Mouse (Mus musculus): ENCODE results near the gene Rpusd1. TPM values are rescaled to one million over a fixed set of nuclear protein-coding genes. Genes with fewer than 3 reads are reported as not detected.
"Not testable (repeated sequence)": the region's sequence is repeated elsewhere in the genome, so short reads cannot be mapped to it uniquely, and the experiment has no call there.

Rpusd1 gene
- total RNA-seq, 2 experiments from 2014 or later = 49.5 to 58.9 TPM

DNA sequence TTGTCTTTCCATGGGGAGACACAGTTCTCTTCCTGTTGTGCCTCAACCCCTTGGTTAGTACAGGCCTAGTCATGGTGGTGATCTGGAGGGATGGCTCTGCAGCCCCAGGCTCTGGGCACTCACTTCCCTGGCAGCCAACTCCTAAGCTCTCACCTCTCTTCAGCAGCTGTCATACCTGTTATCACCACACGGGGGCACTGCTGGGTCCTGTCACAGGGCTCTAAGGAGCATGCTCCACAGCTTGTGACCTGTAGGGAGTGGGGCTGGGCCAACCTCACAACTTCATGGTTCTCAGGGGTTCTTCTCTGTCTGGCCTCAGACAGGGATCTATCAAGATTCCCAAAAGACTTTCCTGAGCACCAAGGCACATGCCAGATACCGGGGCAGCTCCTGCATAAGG is 4.6 kb downstream of the Rpusd1 start:
- intact Hi-C loops (cut with DNase I) = no loop called here
- peak; percentile 75 to 85 for DNase-seq (ENCODE audit: low spot score in 2 of 2)

- DNase-seq (ENCODE audit: low spot score in 2 of 2) = no peak
- intact Hi-C loops (cut with DNase I) = no loop called here
Observed at GRCm38 (mm10) chr17:25735246-25735645, 7.8 kb downstream of the Rpusd1 start.

DNA sequence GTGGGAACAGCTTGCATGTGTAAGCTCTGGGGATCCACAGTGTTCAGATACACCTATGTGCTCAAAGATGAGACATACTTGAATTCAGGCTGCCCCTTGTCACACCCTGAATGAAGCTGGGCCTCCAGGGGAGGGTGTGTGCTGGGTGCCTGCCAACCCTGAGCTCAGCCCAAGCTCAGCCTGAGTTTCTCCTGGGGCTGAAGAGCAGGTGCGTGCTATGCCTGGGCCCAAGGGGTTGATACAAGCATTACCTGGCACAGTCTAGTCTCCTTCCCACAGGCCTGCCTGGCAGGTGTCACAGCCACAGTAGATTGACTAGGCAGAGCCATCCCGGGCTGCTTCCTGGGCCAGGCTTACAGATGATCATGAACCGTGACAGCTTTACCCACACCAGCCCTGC is 8.3 kb downstream of the Rpusd1 start, which contains the start of gene Mslnl:
Mslnl (plus strand) TSS at position 298 of the 400 bp plus-strand sequence.
- intact Hi-C loops (cut with DNase I) = no loop called here

GRCm38 (mm10) chr17:25738861-25739260 is 11.4 kb downstream of the Rpusd1 start:
- DNase-seq (ENCODE audit: low spot score in 2 of 2) = no peak
- intact Hi-C loops (cut with DNase I) = no loop called here

More for the DNA sequence above, 8.3 kb downstream of the Rpusd1 start, which contains the start of gene Mslnl:
- DNase-seq (ENCODE audit: low spot score in 2 of 2) = no peak

- intact Hi-C loops (cut with DNase I); DNase-seq (ENCODE audit: low spot score in 2 of 2): not testable (repeated sequence)
Observed at GRCm38 (mm10) chr17:25741471-25741870, 14.0 kb downstream of the Rpusd1 start.

DNA sequence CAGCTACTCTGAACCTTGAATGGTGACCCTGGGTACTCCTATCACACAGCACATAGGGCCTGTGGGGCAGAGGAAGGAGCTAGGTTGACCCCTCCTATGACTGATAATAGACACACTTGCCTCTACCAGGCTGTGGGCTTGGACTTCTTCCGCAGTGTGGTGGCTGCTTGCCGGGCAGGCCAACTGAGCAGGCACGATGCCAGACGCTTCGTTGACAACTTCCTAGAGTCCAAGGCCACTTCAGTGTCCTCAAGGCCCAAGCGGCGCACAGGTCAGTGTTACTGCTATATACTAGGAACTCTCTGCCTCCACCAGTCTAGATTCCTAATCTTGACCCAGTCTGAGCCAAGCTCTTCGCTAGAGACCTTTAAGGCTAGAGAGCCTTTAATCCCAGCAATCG is 16.4 kb downstream of the Rpusd1 start:
- intact Hi-C loops (cut with DNase I) = no loop called here
- DNase-seq (ENCODE audit: low spot score in 2 of 2) = no peak

DNA sequence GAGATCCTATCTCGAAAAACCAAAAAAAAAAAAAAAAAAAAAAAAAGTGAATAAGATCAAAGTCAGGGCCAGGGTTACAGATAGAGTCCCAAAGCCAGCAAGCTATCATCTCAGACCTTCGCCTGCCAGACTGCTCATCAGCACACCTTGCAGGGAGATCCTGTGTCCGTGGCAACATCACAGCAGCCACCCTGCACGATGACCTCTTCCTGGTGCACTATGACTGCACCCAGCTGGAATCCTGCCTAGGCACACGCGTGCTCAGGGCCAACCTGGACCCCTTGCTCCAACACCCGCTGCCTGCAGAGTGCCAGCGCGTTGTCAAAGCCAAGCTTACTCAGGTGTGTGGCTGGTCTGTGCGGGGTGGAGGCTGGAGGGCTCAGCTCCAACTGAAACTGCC is 16.8 kb downstream of the Rpusd1 start:
- intact Hi-C loops (cut with DNase I) = no loop called here
- DNase-seq (ENCODE audit: low spot score in 2 of 2) = no peak

DNA sequence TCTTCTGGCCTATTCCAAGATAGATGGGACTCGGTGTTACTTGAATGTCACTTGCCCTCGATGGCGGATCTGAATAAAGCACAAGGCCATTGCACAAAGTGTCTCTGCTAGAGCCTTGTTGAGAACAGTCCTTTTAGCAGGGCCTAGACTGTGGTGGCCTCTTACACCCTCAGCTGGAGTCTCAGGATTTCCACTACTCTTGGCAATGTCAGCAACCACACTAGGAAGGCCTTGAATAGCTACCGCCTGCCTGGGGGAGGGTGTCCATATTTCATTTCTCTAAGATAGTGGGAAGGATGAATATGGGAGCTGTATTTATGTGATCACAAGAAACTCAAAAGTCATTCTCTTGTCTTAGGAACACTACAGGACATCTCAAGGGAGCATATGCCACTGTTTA is 20.8 kb downstream of the Rpusd1 start:
- intact Hi-C loops (cut with DNase I) = no loop called here
- no peak for DNase-seq (ENCODE audit: low spot score in 2 of 2)

GRCm38 (mm10) chr17:25749314-25749713 is 21.8 kb downstream of the Rpusd1 start:
- intact Hi-C loops (cut with DNase I) = no loop called here
- no peak for DNase-seq (ENCODE audit: low spot score in 2 of 2)

GRCm38 (mm10) chr17:25751446-25751845 is 24.0 kb downstream of the Rpusd1 start:
- no peak for DNase-seq (ENCODE audit: low spot score in 2 of 2)
- intact Hi-C loops (cut with DNase I) = no loop called here

DNA sequence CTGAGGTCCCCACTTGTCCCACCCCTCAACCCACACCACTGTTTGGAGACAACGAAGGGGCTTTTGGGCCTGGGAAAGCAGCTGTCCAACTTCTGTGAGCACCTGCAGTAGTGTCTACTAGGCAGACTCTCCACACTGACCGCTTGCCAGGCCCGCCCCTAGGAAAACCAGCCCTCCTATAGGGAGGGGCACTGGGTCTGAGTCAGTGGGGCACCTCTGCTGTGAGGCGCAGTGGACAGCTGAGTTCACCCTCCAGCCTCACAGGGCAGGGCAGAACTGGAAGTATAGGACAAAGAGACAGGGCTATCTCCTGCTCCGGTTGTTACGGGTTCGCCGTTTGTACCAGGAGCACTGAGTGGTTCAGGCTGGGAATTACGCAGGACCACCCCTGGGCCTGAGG is 26.8 kb downstream of the Rpusd1 start, which contains the start of gene Msln:
Msln (minus strand) TSS at position 138 of the 400 bp plus-strand sequence.
- intact Hi-C loops (cut with DNase I) = no loop called here
- no peak for DNase-seq (ENCODE audit: low spot score in 2 of 2)

DNA sequence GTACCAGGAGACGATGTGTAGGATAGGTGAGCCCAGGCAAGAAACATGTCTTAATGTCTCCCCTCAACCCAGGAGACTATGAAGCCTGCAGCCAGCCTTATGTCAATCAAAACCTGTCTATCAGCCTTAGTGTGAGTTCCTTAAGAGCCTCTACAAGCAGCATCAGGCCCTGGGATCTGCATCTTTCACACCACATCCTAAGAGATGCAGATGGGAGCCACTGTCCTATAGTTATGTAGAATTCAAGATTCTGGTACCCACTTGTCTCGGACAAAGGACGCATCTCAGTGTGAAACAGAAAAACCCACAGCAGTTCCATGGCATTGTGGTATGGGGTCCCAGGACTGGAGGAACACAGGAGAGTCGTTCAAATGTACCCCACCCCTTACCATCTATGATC is 27.6 kb downstream of the Rpusd1 start:
- no peak for DNase-seq (ENCODE audit: low spot score in 2 of 2)
- intact Hi-C loops (cut with DNase I) = no loop called here

GRCm38 (mm10) chr17:25755627-25756377 is 28.3 kb downstream of the Rpusd1 start:
- DNase-seq (ENCODE audit: low spot score in 2 of 2) = no peak
- intact Hi-C loops (cut with DNase I) = no loop called here

DNA sequence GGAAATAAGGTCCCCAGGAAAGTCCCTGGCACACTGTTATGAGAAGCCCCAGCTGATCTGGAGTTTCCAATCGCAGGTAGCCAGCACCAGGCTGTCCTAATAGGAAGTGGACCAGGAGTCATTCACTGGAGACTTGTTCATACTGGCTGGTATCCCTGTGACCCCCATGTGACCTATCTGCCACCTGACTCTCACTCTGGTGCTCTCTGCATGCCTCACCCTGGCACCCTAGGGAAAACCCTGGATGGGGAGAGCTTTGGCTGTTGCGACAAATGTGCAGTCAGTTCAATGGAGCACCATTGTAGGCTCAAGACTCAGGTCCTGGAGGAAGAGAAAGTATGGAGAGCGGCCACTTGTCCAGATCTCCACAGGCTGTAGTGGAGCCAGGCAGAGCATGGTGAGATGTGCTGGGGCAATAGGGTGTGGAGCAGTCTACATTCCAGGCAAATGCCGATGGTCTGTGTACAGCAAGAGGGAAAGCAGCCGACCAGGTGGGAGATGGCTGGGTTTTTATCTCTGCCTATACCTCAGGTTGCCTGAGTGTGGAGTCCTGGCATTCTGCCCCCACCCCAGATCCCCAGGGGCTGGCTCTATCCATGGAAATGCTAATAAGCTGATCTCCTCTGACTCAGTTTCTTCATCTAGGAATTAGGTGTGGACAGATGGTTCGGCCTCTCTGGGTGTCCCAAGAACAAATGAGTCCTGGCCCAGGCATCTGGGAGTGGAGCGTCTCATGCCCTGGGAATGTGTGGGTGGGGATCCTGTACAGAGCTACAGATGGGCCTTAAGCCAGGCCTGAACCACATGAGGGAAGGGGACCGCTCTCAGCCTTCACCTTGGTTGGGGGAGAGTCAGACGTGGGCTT is 29.1 kb downstream of the Rpusd1 start:
- intact Hi-C loops (cut with DNase I) = no loop called here
- no peak for DNase-seq (ENCODE audit: low spot score in 2 of 2)

DNA sequence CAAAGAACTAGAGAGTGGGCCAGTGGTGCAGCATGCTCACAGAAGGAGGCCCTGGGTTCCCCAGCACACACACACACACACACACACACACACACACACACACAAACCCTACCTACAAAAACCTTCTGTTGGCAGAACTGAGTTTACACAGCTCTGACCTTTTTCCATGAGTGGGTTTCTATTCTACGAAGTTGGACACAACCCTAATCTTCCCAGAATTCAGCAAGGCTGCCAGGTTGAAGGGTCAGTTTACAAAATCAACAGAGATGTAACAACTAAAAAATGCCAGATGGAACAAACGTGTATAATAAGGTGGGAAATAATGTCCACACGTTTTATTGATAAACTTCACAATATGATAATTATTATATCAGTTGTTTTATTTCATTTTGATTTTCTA is 30.2 kb downstream of the Rpusd1 start:
- intact Hi-C loops (cut with DNase I) = no loop called here
- DNase-seq (ENCODE audit: low spot score in 2 of 2) = no peak

DNA sequence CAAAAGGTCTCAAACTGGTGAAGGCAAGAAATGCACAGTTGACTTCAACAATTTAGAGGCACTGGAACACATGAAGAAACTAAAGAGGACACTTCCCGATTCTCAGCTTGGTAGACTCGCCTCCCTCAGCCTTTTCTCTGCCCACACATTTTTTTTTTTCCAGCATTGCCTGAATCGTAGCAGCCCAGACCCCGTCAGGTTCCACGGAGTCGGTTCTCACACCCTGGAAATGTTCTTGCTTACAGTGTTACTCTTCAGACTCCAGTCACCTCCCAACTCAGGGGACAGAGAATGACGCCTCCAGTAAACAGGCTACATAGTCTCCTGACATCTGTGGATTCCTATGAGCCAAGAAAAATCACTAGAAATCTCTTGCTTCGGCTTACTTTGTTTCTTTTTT is 32.7 kb downstream of the Rpusd1 start:
- DNase-seq (ENCODE audit: low spot score in 2 of 2) = peak; percentile 29 to 37
- intact Hi-C loops (cut with DNase I) = no loop called here

- intact Hi-C loops (cut with DNase I) = no loop called here
- DNase-seq (ENCODE audit: low spot score in 2 of 2) = peak; percentile 29 to 53
Observed at GRCm38 (mm10) chr17:25761561-25761970, 34.1 kb downstream of the Rpusd1 start.

DNA sequence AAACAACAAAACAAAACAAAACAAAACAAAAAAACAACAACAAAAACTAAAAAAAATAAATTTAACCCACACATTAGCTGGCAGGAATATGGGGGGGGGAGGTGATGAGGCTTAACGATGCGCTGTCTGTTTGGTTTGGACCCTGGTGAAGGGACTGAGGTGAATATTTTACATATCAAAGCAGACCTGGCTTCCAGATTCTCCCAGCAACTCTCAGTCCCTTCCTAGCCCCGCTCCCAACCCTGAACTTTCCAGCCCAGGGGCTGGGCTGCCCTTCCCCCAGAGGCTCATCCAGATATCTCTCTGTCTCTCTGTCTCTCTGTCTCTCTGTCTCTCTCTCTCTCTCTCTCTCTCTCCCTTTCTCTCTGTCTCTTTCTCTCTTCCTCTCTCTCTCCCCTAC is 35.1 kb downstream of the Rpusd1 start:
- intact Hi-C loops (cut with DNase I) = no loop called here
- no peak for DNase-seq (ENCODE audit: low spot score in 2 of 2)

DNA sequence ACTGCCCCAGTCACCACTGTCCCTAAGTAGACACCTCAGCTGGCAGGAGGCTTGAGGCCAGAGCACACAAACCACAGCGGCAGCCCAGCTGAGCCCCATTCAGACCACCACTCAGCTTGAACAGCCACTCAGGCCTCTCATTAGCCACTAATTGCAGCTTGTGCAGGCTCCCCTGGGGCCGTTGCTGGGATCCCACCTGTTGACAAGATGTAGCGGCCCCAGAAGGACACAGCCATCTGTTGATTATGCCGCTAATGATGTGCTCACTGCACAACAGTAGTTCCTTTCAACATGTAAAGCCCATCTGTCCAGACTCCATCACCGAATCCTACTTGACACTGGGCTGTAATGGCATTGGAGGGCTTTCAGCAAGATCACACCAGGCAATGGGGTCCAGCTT is 38.4 kb downstream of the Rpusd1 start:
- intact Hi-C loops (cut with DNase I) = no loop called here
- no peak for DNase-seq (ENCODE audit: low spot score in 2 of 2)

- no peak for DNase-seq (ENCODE audit: low spot score in 2 of 2)
- intact Hi-C loops (cut with DNase I) = no loop called here
Observed at GRCm38 (mm10) chr17:25769331-25769730, 41.9 kb downstream of the Rpusd1 start.
